Mouse (Mus musculus): ENCODE results near the gene Zfp580. TPM values are rescaled to one million over a fixed set of nuclear protein-coding genes. Genes with fewer than 3 reads are reported as not detected.

Gene Zfp580
- total RNA-seq, 2 experiments from 2014 or later, result 1.2 to 1.3 TPM

DNA sequence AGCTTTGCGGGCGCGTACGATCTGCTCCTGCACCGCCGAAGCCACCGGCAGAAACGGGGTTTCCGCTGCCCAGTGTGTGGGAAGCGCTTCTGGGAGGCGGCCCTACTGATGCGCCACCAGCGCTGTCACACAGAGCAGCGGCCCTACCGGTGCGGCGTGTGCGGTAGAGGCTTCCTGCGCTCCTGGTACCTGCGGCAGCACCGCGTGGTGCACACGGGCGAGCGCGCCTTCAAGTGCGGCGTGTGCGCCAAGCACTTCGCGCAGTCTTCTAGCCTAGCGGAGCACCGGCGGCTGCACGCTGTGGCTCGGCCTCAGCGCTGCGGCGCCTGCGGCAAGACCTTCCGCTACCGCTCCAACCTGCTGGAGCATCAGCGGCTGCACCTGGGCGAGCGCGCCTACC lies 19.8 kb upstream of the Zfp580 start:
- ATAC-seq (replicated peaks; ENCODE audit: poor library complexity, severe bottlenecking), result no peak

DNA sequence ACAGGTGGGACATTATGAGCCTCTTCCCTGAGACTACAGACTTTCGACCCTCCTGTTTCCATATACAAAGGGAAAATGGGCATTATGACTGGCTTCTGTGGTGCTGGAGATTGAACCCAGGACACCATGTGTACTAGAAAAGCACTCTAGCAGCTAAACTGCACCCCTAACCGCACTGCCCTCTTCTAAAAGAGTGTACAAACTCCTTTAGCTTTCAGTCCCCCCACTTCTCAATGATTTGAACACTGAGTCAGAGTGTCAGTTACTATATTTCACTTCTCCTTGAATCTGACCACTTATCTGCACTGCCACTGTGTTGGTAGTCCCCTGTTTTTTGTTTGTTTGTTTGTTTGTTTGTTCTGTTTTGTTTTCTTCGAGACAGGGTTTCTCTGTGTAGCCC lies 17.5 kb upstream of the Zfp580 start, which contains the start of gene 4632433K11Rik:
Gene 4632433K11Rik (plus strand): TSS at position 301 of the 400 bp plus-strand sequence.
- ATAC-seq (replicated peaks; ENCODE audit: poor library complexity, severe bottlenecking), result no peak

GRCm38 (mm10) chr7:5035628-5036027 lies 15.7 kb upstream of the Zfp580 start:
- ATAC-seq (replicated peaks; ENCODE audit: poor library complexity, severe bottlenecking), result no peak

DNA sequence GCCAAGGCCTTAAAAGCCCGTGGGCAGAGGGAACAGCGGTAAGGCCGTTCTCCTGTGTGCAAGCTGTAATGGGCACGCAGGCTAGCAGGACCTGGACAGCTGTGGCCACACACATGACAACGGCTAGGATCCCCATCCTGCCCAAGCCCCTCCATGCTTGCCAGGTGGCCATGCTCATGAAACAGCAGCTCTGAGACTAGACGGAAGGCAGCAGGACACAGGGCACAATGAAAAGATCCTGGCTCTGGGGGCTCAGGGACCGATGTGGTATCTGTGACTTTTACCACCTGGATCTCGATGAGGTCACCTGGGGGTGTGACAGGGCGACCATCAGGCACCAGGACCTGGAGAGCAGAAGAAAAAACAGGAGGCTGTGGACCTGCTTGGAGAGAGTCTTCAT lies 15.2 kb upstream of the Zfp580 start:
- ATAC-seq (replicated peaks; ENCODE audit: poor library complexity, severe bottlenecking), result no peak

DNA sequence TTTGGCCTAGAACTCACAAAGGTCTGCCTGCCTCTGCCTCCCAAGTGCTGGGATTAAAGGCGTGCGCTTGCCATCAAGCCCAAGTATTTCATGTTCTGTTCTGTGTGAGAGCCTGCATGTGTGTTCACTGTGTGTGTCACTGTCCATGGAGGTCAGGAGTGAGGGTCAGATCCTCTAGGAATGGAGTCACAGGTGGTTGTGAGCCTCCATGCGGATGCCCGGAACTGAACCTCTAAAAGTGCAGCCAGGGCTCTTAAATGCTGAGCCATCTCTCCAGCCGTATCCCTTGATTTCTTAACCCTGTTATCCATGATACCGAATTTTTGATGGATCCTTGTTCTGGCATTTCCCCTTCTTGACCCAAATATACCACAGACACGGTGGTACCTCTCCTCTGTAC lies 14.3 kb upstream of the Zfp580 start:
- ATAC-seq (replicated peaks; ENCODE audit: poor library complexity, severe bottlenecking), result no peak

- ATAC-seq (replicated peaks; ENCODE audit: poor library complexity, severe bottlenecking), result no peak
These were observed 13.9 kb upstream of the Zfp580 start for GRCm38 (mm10) chr7:5037467-5037866.

DNA sequence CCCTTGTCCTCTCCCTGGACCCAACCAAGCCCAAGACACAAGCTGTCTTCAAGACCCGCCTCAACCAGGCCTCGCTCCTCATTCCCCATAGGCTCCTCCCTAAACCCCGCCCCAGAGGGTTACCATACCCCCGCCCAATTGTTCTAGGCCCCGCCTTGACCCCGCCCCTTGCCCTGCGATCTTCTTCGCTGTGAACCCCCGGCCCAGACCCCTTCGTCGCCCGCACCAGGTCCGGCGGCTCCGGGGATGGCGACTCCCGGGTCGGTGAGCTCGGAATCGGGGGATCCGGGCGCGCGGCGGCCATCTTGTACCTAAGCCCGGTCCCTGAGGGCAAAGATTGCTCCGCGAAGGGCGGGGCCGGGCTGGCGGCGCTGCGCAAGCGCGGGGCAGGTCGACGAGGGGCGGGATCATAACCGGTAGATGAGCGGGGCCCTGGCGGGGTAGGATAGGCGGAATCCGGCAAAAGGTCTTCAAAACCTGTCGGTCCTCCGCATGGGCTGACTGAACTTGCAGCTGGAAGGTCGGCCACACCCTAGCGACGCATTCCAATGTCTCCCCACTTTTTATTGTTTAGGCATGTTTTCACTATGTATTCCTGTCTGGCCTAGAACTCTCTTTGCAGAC lies 13.1 kb upstream of the Zfp580 start, which contains the start of gene Zfp784:
Gene Zfp784 (minus strand): TSS at position 338 of the 624 bp plus-strand sequence.
- peak; percentile 95 for ATAC-seq (replicated peaks; ENCODE audit: poor library complexity, severe bottlenecking)

- ATAC-seq (replicated peaks; ENCODE audit: poor library complexity, severe bottlenecking), result no peak
These were observed 12.4 kb upstream of the Zfp580 start for GRCm38 (mm10) chr7:5038940-5039339.

- no peak for ATAC-seq (replicated peaks; ENCODE audit: poor library complexity, severe bottlenecking)
These were observed 6.4 kb upstream of the Zfp580 start for GRCm38 (mm10) chr7:5044981-5045380.

GRCm38 (mm10) chr7:5046112-5046511 lies 5.2 kb upstream of the Zfp580 start:
- ATAC-seq (replicated peaks; ENCODE audit: poor library complexity, severe bottlenecking), result no peak

GRCm38 (mm10) chr7:5047313-5047712 lies 4.0 kb upstream of the Zfp580 start:
- ATAC-seq (replicated peaks; ENCODE audit: poor library complexity, severe bottlenecking), result peak; percentile 44; the same call in 1 of the 2 replicates

GRCm38 (mm10) chr7:5052438-5052837 lies 1.1 kb downstream of the Zfp580 start:
- no peak for ATAC-seq (replicated peaks; ENCODE audit: poor library complexity, severe bottlenecking)

GRCm38 (mm10) chr7:5052931-5053343 lies 1.6 kb downstream of the Zfp580 start:
- ATAC-seq (replicated peaks; ENCODE audit: poor library complexity, severe bottlenecking), result no peak; the same call in 1 of the 2 replicates

DNA sequence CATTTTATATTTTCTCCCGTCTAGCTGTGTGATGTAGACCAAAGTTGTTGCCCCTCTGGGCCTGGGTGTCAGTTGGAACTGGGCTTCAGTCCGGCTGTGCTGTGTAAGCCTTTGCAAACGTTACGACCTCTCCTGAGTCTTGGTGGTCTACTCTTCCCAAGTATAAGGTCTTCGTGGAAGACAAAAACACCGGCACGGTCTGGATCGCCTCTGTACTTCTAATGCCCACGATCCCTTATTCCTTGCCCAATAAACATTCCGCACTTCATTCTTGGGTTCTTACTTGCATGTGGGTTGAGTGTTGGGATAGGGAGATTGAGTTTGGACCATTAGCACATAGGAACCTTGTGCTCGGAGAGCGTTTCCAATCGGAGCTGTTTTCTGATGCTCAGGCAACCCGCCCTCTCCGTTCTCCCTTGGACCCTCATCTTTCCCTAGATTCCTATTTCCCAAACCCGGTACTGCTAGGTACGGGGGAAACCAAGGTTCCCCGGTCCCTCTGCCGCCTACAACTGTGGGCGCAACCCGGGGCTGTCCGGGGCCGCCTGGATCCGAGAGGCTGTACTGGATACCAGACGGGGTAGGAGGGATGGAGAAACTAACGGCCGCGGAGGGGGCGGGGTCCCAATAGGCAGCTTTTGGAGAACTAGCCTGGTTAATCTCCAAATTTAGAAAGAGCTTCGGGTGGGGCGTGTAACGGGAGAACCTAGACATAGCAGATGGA lies 2.3 kb downstream of the Zfp580 start:
- ATAC-seq (replicated peaks; ENCODE audit: poor library complexity, severe bottlenecking), result peak; percentile 26

GRCm38 (mm10) chr7:5056651-5057263 lies 5.4 kb downstream of the Zfp580 start:
- ATAC-seq (replicated peaks; ENCODE audit: poor library complexity, severe bottlenecking), result no peak

GRCm38 (mm10) chr7:5057381-5057780 lies 6.0 kb downstream of the Zfp580 start:
- no peak for ATAC-seq (replicated peaks; ENCODE audit: poor library complexity, severe bottlenecking)

GRCm38 (mm10) chr7:5057804-5058203 lies 6.5 kb downstream of the Zfp580 start:
- ATAC-seq (replicated peaks; ENCODE audit: poor library complexity, severe bottlenecking), result peak; percentile 17

DNA sequence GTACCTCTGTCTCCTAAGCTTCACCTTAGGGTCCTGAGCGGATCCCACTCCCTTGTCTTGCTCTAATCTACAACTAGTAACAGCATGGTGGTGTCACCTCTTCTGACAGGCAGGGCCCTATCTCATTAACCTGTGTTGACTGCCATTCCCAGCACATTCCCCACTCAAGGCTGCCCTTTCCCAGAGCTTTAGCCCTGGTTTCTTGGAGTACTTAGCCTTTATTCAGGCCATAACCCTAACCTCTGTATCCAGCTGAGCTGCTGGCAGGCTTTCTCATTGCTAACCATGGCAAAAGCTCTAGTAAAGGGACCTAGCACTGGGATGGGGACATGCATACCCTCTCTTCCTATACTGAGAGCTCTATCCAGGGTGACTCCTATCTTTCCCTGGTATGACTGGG lies 7.3 kb downstream of the Zfp580 start:
- no peak for ATAC-seq (replicated peaks; ENCODE audit: poor library complexity, severe bottlenecking)

GRCm38 (mm10) chr7:5059421-5059820 lies 8.1 kb downstream of the Zfp580 start:
- no peak for ATAC-seq (replicated peaks; ENCODE audit: poor library complexity, severe bottlenecking)

- peak; percentile 28 for ATAC-seq (replicated peaks; ENCODE audit: poor library complexity, severe bottlenecking)
These were observed 8.9 kb downstream of the Zfp580 start for GRCm38 (mm10) chr7:5060239-5060731.
